Mouse (Mus musculus) cerebral cortex, adult 2 months (tissue): ENCODE data around the gene Ddx39.

Experiments used
- WGBS: fragments of 180-500 bp; shearing (Covaris S2); methylation state at CpG from one replicate; pipeline ENCODE4 v1.1.7; 2018; 5-methylcytosine and 5-hydroxymethylcytosine counted together

Ddx39 gene

DNA sequence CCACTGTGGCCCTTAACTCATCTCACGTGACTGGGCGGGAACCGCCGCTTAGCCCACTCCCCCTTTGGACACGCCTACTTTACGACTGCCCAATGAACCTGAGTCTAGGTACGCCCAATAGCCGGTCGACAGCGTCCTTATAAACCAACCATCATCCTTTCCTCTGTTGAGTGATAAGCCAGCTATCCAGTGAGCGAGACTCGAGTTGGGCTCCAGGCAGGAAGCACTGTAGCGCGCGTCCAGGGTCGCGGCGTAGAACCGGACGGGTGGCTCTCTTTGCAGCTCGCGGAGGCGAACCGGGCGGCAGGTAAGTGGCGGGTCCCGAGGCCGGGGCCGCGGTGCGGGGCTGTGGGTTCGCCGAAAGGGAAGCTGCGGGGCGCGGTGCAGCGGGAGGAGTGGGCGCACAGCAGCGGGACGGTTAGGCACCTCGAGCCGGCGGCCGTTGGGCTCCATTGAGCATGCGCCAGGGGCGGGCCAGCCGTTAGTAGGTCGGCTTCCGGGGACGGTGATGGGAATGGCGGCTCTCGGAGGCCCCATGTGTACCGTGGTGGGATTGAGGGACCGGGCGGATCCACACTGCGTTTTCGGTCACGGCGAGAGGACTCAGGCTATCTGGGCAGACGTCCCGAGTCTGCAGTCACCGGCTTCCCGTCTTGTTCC, at the start of gene Ddx39:
Ddx39 (plus strand) TSS at position 147 of the 660 bp plus-strand sequence.
- 1% methylated on average over 63 of the region's 63 CpGs for WGBS

DNA sequence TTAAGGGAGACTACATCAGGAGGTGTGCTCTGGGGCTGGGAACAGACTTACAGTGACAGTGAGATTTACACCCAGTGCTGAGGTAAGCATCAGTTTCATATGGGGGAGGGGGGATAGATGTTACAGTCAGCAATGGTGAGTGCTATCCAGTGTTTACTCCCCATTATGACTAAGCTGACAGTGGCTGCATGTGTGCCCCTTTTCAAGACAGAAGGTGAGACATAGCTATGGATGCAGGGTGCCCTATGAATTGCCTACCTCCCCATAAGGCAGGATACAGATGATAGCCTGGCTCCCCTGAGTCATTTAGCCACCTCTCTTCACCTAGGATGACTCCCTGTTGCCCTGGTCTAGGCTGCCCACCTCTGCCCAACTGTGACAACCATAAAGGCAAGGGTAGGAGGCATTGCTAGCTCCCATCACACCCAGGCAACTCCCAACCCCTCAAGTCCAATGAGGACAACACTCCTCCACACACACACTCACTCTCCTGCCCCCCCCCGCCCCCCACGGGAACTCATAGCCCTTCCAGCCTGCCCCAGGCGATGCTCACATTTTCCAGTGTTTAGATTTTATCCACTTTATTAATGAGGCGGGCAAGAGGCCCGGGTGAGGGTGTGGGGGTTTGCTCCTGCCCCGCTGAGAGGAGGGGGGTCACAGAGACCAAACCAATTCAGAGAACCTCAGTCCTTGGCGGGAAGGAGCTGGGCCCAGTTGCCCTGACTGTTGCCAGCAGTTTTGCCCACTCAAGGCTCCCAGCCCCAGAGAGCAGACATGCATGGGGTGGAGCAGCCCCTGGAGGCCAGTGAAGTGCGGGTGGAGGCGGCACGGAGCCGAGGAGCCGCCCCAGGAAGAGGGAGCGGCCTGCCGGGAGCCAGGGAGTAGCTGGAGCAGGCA, 48.8 kb upstream of the Ddx39 start, which contains the start of gene Ptger1:
Ptger1 (plus strand) TSS at position 710 of the 897 bp plus-strand sequence.
- WGBS = 13% methylated on average over 14 of the region's 14 CpGs

DNA sequence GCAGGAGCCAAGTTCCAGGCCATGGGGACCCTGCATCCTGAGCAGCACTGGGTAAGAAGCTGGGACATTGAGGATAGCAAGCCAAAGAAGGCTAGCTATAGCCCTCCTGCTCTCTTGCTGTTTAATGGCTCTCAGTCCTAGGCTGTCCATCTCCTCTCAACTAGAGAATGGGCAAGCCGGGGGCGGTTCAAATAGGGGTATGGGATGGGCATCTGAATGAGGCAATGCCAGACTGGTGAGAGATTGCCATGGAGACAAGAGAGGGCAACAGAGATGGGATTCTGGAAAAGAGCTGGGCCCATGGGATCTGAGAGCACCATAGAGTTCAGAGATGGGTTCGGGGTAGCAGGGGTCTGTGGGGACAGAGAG, 48.1 kb upstream of the Ddx39 start:
- 69% methylated on average over 3 of the region's 3 CpGs for WGBS

DNA sequence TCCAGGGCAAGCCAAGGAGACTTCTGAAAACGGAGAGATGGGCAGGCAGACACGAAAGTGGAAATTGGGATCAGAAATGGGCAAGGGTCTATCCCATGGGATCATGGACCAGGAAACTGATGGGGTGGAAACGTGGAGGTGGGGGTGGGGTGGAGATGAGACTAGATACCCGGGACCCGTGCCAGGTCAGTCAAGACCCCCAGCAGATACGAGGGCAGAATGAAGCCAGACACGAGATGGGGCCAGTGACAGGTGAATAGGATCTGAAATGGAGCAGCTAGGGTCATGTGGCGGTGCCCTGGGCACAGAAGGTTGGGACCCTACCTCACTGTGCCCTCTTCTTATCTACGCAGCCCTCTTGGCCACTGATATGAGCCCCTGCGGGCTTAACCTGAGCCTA, 47.5 kb upstream of the Ddx39 start:
- 88% methylated on average over 10 of the region's 10 CpGs for WGBS

DNA sequence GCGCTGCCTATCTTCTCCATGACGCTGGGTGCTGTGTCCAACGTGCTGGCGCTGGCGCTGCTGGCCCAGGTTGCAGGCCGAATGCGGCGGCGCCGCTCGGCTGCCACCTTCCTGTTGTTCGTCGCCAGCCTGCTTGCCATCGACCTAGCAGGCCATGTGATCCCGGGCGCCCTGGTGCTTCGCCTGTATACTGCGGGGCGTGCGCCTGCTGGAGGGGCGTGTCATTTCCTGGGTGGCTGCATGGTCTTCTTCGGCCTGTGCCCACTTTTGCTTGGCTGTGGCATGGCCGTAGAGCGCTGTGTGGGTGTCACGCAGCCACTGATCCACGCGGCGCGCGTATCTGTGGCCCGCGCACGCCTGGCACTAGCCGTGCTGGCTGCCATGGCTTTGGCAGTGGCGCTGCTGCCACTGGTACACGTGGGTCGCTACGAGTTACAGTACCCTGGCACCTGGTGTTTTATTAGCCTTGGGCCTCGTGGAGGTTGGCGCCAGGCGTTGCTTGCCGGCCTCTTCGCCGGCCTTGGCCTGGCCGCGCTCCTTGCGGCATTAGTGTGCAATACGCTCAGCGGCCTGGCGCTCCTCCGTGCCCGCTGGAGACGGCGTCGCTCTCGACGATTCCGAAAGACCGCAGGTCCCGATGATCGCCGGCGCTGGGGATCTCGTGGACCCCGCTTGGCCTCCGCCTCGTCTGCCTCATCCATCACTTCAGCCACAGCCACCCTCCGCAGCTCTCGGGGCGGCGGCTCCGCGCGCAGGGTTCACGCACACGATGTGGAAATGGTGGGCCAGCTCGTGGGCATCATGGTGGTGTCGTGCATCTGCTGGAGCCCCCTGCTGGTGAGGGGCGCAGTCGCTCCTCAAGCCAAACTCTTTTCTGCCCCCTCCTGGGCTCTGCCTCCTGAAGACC, 46.7 kb upstream of the Ddx39 start:
- WGBS = 31% methylated on average over 80 of the region's 80 CpGs

DNA sequence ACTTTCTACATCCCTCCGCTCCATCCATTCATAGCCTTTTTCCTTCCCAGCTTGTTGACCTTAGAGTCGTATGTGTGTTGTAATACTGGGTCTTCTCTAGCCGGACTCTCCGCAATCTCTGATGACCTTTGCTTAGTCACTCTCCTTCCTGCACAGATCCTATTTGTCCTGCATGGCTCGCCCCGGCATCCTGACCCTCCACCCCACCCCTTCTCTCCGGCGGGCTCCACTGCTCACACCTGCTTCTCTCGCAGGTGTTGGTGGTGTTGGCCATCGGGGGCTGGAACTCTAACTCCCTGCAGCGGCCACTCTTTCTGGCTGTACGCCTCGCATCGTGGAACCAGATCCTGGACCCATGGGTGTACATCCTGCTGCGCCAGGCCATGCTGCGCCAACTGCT, 46.0 kb upstream of the Ddx39 start:
- WGBS = 85% methylated on average over 16 of the region's 16 CpGs

DNA sequence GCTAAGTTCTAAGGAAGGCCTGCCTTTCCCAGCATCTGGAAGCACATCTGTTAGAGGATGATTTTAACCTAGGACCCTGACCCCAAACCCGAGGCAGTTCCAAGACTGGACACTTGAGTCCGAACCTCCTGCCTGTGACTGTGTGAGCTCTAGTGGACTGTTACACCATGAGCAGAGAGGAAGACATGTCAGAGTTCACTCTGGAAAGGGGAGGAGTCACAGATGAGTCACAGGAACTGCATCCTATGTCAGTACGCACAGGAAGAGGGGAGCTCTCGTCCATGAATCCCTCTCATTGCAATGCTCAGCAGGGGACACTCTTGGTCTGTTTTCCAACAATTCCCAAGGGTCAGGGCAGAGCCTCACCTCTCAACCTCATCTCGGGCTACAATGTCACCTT, 42.0 kb upstream of the Ddx39 start:
- WGBS = 64% methylated on average over 5 of the region's 5 CpGs

DNA sequence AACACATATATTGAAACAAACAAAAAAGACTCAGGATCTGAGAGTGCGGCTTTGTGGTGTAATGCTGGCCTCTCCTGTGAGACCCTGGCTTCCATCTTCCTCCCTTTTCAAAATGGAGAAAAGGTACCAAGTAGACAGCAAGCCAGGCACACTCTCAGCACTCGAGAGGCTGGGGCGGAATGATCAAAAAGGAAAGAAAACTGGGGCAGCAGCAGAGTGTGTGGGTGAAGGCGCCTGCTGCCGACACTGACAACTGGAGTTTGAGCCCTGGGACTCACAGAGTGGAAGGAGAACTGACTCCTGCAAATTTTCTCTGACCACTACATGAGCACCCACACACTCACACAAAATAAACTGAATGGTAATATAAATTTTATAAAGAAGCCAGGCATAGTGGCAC, 40.5 kb upstream of the Ddx39 start:
- 62% methylated on average over 5 of the region's 5 CpGs for WGBS

DNA sequence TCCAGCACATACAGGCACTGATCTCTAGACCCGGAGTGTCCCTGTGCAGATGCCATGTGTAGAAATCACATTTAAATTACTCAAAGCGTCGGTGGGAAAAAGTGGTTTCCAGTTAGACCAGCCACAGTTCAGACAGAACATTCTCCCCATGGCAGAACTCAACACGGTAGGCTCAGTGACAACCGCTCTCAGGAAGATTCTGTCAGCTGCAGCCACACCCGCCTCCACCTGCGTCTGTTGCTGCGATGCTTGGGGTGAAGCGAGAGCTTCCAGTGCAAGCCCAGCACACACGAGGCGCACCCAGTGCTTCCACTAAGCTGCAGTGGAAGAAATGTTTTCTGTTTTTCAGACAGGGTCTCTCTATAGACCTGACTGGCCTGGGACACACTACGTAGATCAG, 35.1 kb upstream of the Ddx39 start:
- WGBS = 56% methylated on average over 12 of the region's 12 CpGs

DNA sequence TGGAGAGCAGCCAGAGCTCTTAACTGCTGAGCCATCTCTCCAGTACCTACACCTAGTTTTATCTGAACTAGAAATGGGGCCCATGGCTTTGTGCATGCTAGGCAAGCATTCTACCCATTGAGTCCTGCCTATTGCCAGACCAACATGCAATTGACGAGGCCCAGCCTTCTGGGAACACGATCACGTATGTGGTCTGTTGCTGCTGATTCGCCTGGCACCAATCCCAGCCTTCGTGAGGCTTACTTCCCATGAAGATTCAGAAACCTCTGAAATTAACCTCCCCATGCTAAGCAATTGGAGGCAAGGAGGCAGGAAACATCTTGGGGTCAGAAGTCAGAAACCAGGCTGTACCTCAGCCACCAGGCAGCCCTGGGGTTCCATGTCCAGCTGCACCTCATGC, 34.4 kb upstream of the Ddx39 start:
- WGBS = 44% methylated on average over 5 of the region's 5 CpGs

DNA sequence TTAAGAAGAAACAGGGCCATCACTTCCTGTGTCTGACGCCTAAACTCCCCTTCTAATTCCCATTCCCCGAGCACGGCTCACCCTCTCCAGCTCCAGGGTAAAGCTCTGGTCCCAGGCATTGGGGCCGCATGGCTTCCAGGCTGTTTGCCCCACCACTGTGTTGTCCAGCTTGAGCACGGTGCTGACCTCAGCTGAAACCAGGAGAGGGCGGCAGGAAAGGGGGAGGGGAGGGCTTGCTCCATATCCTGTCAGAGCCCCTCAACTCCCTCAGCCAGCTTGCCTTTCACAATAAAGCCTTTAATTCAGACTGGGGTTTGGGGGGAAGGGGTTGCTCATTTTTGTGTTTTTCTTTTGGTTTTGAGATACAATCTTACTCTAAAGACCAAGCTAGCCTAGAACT, 33.9 kb upstream of the Ddx39 start:
- WGBS = 39% methylated on average over 6 of the region's 6 CpGs

DNA sequence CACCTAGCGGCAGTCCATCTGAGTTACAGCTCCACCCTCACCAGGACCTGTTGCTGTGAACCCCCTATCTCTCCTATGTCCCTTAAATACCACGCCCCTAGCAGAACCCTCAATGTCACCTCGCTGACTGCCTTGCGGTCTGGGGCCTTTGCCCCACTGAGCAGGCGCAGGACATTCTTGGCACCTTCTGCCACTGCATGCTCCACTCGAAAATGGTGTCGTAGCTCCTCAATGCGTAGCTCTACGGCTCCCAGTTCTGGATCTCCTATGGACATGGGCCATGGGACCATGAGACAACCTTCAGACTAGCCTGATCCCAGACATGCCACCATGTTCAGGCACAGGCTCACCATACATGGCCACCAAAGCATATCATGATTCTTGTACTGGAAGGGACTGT, 30.5 kb upstream of the Ddx39 start:
- 98% methylated on average over 9 of the region's 9 CpGs for WGBS

DNA sequence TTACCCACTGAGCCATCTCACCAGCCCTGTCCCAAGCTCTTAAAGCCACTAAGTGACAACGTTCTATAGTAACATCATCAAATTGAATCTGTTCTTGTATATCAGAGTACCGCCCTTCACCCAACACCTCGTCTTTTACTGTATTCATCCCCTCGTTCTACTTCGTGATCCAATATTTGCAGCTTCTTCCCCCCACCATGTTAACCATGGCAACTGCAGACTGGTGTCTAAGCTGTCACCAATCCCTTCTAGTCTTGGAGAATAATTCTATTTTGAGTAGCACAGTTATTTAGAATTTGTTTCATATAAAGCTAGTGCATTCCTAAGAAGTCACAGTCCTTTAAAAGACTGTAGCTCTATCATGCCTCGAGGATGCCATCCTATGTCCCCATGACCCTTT, 25.7 kb upstream of the Ddx39 start:
- 59% methylated on average over 6 of the region's 6 CpGs for WGBS

DNA sequence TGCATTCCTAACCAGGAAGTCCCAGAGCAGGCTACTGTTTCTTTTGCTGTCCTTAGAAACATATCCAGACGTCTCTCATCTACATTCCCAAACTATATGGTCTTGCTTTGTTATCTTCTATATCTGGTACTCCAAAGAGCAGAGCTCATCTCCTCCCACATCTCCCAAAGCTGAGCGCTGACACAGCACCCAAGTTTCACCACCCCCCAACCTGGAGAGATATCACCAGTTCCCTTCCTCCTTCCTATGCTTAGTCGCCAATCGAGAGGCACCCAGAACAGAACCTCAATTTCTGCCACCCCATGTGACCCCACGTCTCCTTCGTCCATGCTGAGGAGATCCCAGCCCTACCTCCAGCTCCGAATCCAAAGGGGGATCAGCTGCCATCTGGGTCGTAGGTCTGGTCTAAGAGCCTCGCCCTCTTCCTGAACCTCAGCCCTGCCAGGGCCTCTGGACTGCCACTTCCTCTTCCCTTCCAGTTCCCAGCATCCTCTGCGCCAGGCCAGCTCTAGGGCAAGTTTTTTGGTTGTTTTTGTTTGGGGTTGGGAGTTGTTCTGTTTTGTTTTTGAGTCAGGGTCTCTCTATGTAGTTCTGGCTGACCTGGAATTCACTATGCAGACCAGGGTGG, 21.3 kb upstream of the Ddx39 start:
- 53% methylated on average over 10 of the region's 10 CpGs for WGBS

DNA sequence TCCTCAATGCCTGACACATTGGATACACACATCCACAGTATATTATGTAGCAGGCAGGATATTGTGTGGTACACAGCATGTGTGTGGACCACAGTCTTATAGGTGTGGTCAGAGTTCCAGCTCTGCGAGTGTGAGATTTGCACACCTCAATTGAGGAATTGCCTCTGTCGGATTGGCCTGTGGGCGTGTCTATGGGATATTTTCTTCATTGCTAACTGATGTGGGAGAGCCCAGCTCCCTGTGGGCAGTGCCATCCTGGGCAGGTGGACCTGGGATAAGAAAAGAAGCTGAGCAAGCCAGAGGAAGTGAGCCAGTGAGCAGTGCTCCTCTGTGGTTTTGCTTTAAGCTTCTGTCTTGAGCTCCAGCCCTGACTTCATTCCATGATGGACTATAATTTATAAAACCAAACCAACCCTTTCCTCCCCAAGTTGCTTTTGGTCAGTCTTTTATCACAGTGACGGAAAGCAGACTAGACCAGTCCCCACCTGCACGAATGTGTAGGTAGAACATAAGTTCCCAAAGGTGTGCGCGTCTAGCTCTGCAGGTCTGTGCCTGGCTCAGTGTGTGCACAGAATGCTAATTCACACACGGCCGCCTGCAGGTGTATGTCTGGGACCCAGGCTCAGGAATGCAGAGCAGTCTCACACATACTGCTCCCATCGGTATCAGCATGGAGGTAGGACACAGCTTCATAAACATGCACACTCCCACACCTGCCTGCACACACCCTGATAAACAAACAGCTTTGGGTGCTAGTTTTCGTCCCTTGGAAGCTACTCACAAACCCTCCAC, 20.4 kb upstream of the Ddx39 start:
- WGBS = 58% methylated on average over 11 of the region's 11 CpGs

DNA sequence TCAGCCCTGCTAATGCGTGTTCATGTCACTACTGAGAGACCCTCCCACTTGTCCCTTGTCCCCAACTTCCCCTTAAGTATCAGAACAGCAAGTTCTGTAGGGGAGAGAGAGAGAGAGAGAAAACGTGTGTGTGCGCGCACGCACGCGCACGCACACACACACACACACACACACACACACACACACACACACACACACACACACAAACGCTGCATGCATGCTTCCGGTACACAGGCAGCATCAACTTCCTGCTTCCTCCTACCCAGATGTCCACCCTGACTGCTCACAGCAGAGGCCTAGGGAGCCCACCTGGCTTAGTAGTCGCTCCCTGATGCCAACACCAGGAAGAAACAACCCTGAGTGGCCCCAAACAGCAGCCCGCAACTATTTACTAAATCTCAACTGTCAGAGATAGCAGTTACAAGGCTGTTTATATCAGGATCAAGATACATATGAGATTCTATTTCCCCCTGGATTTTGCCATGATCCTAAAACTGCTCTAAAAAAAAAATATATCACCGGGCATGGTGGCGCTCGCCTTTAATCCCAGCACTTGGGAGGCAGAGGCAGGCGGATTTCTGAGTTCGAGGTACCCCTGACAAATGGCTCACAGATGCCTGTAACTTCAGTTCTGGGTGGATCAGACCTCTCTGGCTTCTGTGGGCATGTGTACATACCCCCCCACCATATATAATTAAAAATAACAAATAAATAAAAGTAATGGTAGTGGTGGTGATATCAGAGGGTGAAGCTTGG, 19.4 kb upstream of the Ddx39 start:
- WGBS = 69% methylated on average over 17 of the region's 17 CpGs

DNA sequence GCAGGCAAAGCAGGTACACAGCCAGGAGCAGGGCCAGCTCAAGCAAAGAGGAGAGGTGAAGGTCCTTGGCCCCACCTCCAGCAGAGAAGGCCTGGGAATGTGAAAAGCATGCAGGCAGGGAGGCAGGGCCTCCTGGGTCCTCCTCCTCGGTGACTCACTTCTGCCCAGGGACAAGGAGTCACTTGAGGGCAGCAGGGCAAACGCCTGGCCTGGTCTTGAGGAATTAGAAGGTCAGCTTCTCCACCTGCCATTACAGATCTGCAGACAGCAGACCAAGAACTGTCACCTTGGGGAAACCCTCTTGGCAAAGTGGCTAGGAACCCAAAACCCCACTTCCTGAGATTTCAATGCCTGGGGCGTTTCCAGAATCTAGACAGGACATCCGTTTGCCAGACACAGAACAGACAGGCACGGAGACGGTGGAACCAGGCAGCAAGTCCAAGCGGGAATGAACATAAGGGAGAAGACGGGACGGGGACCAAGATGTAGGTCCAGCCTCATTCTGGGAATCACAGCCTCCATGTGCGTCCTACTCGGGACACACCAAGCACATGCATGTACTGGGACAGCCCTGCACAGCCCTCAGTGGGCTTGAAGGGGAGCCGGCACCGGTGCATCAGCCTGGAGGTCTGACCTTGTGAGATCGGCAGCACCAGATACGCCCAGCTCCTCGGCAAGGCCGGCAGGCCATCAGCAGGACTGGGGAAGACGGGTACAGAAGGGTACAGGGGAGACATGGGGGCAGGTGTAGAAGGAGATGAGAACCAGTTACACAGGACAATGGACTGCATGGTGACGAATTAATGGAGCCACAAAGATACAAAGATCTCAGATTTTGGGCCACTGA, 17.4 kb upstream of the Ddx39 start:
- WGBS = 25% methylated on average over 19 of the region's 19 CpGs

DNA sequence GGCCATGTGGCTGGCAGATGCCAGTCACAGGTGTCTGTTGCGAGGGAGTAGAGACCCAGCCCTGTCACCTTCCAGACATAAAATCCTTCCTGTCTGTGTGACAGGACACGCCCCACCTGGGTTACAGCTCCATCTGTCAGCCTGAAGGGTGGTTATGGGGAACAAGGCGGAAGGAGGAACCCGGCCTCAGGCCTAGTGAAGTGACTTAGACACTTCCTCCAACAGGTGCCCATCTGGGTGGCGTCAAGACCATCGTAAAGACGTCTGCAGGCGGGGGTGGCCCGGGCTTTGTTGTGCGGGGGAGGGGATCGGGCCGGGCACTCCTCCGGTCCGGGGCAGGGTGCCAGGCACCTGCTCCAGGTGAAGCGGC, 16.7 kb upstream of the Ddx39 start:
- WGBS = 2% methylated on average over 15 of the region's 15 CpGs
